7 mouse cellular contexts compared by ENCODE assay signal in the genomic region with DNA sequence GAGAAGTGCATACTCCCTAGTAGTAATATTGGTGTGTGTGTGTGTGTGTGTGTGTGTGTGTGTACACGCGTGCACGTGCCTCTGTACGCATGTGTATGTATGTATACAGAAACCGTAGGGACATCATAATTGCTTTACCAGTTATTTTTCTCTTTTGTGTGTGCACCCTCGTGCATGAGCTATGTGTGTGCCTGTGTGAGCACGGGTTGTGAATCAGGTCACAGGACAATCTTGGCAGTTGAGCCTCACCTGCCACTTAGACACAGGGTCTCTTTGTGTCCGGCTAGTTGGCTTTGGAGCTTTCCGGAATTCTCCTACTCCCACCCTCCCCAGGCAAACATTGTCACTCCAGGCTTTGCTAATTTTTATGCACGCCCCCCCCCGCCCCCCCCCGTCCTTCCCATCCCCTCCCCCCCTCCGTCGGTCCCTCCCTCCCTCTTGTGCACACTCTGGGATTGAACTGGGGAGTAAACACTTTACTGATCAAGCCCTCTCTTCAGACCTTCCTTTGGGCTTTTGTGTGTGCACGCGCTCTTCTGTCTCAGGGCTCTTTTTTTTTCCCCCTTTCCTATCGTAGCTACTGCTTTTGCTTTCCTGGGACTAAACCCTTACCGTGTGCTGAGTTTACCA. TPM values are rescaled to one million over a fixed set of nuclear protein-coding genes. Genes with fewer than 3 reads are reported as not detected.
A peak's percentile ranks its signal among the peaks of the same experiment; 100 is the strongest.
DNase-seq lines count a peak whose midpoint lies in the region; ATAC-seq and TF ChIP-seq lines count a peak whose summit lies in the region.

A gene (minus strand): TSS at position 51 of the 630 bp plus-strand sequence.

- H3K27me3 ChIP-seq in megakaryocyte, embryonic 14.5 days (replicated peaks): no peaks in the 10 kb centered on the region
- H3K27me3 ChIP-seq in hindbrain, embryonic 10.5 days (ENCODE audit: insufficient read depth, poor library complexity, severe bottlenecking): no peaks in the 10 kb centered on the region

- no peak for TF ChIP-seq CTCF in cortical plate, adult 2 months (IDR thresholded peaks at IDR 0.05; ENCODE audit: extremely low read depth, insufficient read depth, low read length)

- peak within 1 kb of the TSS; percentile 86 for H3K4me3 ChIP-seq in megakaryocyte, embryonic 14.5 days (replicated peaks)
- peak within 1 kb of the TSS; percentile 33 for H3K4me3 ChIP-seq in cortical plate, adult 2 months (ENCODE audit: insufficient read depth, low read length)
- peak within 1 kb of the TSS; percentile 55 for H3K4me3 ChIP-seq in hindbrain, embryonic 10.5 days

- TF ChIP-seq POLR2A in cortical plate, adult 2 months (IDR thresholded peaks at IDR 0.05; ENCODE audit: extremely low read depth, insufficient read depth, low read length): no peak

- WGBS in hindbrain, embryonic 10.5 days: 31% methylated on average over 16 of the region's 18 CpGs

- DNase-seq in hindbrain, embryonic 10.5 days (ENCODE audit: low spot score): peak; percentile 48
- no peak for DNase-seq in T-cell, adult 2 months (ENCODE audit: low spot score)
- no peak for DNase-seq in right cerebral cortex, adult 2 months (ENCODE audit: low spot score in 2 of 2)

- H3K36me3 ChIP-seq in megakaryocyte, embryonic 14.5 days (replicated peaks; ENCODE audit: low read length): no peaks in the 10 kb centered on the region
- H3K36me3 ChIP-seq in hindbrain, embryonic 10.5 days: no peaks in the 10 kb centered on the region

- no peak within 1 kb of the TSS for H3K27ac ChIP-seq in cortical plate, adult 2 months (ENCODE audit: insufficient read depth, low read length)
- H3K27ac ChIP-seq in hindbrain, embryonic 10.5 days: peak within 1 kb of the TSS; percentile 90

- peaks cover 5% of the 10 kb centered on the region; the same call in 1 of the 2 replicates for H3K4me1 ChIP-seq in megakaryocyte, embryonic 14.5 days
- H3K4me1 ChIP-seq in cortical plate, adult 2 months (ENCODE audit: control insufficient read depth, insufficient read depth, low read length): 0 out of 2 replicates have a peak, but pooled peaks cover 1% of the 10 kb centered on the region
- H3K4me1 ChIP-seq in hindbrain, embryonic 10.5 days (replicated peaks): peaks cover 11% of the 10 kb centered on the region

- ATAC-seq in megakaryocyte, adult 5-6 weeks (ENCODE audit: poor library complexity, severe bottlenecking): no peak; the same call in 1 of the 2 replicates
- ATAC-seq in megakaryocyte progenitor cell, adult 5-6 weeks (replicated peaks; ENCODE audit: poor library complexity): peak; percentile 20; the same call in 1 of the 2 replicates

- H3K9me3 ChIP-seq in megakaryocyte, embryonic 14.5 days: no peaks in the 10 kb centered on the region
- no peaks in the 10 kb centered on the region for H3K9me3 ChIP-seq in hindbrain, embryonic 10.5 days

RNA-seq across cellular contexts. Expression of the gene that starts here (rescaled TPM):
- not detected in 2 replicates for polyA plus RNA-seq in megakaryocyte, embryonic 14.5 days (2012; ENCODE audit: insufficient read depth, low replicate concordance)
- not detected in 2 replicates for total RNA-seq in megakaryocyte, adult 5-6 weeks (2015)
- total RNA-seq in megakaryocyte, adult 5-6 weeks (2017): not detected in 2 replicates
- polyA plus RNA-seq in cortical plate, adult 2 months (2012; rRNA removed): not detected in 2 replicates
- not detected in 2 replicates for polyA plus RNA-seq in hindbrain, embryonic 10.5 days (2016; fragmentation: Nextera tagmentation; extraction: Ambion mirVana)
- total RNA-seq in megakaryocyte progenitor cell, adult 5-6 weeks (2015): not detected in 2 replicates
- not detected in 2 replicates for total RNA-seq in megakaryocyte progenitor cell, adult 5-6 weeks (2017)

Comparison
In these comparisons a context has a peak if more than half of its experiments do, and no peak if none do; other contexts are left out.
1. Peak in DNase-seq, H3K4me3 ChIP-seq and H3K27ac ChIP-seq in hindbrain, embryonic 10.5 days; RNA of the gene not detected or under 1 TPM.
2. Peak in ATAC-seq in megakaryocyte progenitor cell, adult 5-6 weeks; RNA of the gene not detected or under 1 TPM.
3. H3K4me3 ChIP-seq: peak in every context shown above with its lines; median percentile 86 in megakaryocyte, embryonic 14.5 days; 55 in hindbrain, embryonic 10.5 days; 33 in cortical plate, adult 2 months.